Mouse (Mus musculus) intestine, postnatal 0 days (tissue): ENCODE results near the gene Pald1. TPM values are rescaled to one million over a fixed set of nuclear protein-coding genes. Genes with fewer than 3 reads are reported as not detected.

Source experiments
- ATAC-seq: fragments of 200-750 bp; cut with Nextera tagmentation; 2 replicates; pipeline ENCODE4 v1.8.0; 2017; ENCODE audit warnings: mild to moderate bottlenecking, moderate TSS enrichment, moderate library complexity
- H3K27ac ChIP-seq: fragments of 300-500 bp; sonication (generic); 2 replicates; pipeline ENCODE4 v1.5.1; 2014; ENCODE audit warnings: mild to moderate bottlenecking, low read depth, low read length, moderate library complexity
- H3K27me3 ChIP-seq: fragments of 300-500 bp; sonication (generic); replicated peaks from 2 replicates; pipeline ENCODE4 v1.6.1; 2014; ENCODE audit warnings: low read length, mixed read lengths; ENCODE audit not compliant: control insufficient read depth, insufficient read depth
- H3K36me3 ChIP-seq: fragments of 300-500 bp; sonication (generic); 2 replicates; pipeline ENCODE4 v1.6.1; 2014; ENCODE audit warnings: mild to moderate bottlenecking, moderate library complexity; ENCODE audit not compliant: control insufficient read depth, insufficient read depth
- H3K4me1 ChIP-seq: fragments of 300-500 bp; sonication (generic); replicated peaks from 2 replicates; pipeline ENCODE4 v1.6.1; 2014; ENCODE audit warnings: antibody characterized with exemption, low read length, mixed read lengths; ENCODE audit not compliant: control insufficient read depth, insufficient read depth
- H3K4me2 ChIP-seq: fragments of 300-500 bp; sonication (generic); replicated peaks from 2 replicates; pipeline ENCODE4 v1.6.1; 2014; ENCODE audit warnings: low read depth, mild to moderate bottlenecking, moderate library complexity
- H3K4me3 ChIP-seq: fragments of 300-500 bp; sonication (generic); 2 replicates; pipeline ENCODE4 v1.5.1; 2014; ENCODE audit warnings: low read depth, low read length
- H3K9ac ChIP-seq: fragments of 300-500 bp; sonication (generic); 2 replicates; pipeline ENCODE4 v1.6.1; 2014; ENCODE audit warnings: mild to moderate bottlenecking, low read depth, low read length
- H3K9me3 ChIP-seq: fragments of 300-500 bp; sonication (generic); 2 replicates; pipeline ENCODE4 v1.6.1; 2016; ENCODE audit warnings: mixed run types; ENCODE audit not compliant: control insufficient read depth
- CTCF ChIP-seq: sonication (generic); IDR thresholded peaks from 2 replicates; pipeline ENCODE4 v1.5.1; 2016; ENCODE audit warnings: low read depth, mild to moderate bottlenecking, control low read depth, antibody characterized with exemption, moderate library complexity
- WGBS: fragments of 180-500 bp; shearing (Covaris S2); extraction: QIAGEN DNeasy Blood & Tissue Kit; methylation state at CpG from one replicate; pipeline ENCODE4 v1.1.7; 2014; 5-methylcytosine and 5-hydroxymethylcytosine counted together
- polyA plus RNA-seq: library from polyadenylated mRNA; unstranded; fragments of >200 nt; fragmentation: Nextera tagmentation; extraction: Ambion mirVana; gene quantifications from 2 replicates; pipeline ENCODE4 v1.2.1, GENCODE M21; 2015

Pald1 gene
- polyA plus RNA-seq, 1 experiment from 2014 or later: 4.1 TPM

DNA sequence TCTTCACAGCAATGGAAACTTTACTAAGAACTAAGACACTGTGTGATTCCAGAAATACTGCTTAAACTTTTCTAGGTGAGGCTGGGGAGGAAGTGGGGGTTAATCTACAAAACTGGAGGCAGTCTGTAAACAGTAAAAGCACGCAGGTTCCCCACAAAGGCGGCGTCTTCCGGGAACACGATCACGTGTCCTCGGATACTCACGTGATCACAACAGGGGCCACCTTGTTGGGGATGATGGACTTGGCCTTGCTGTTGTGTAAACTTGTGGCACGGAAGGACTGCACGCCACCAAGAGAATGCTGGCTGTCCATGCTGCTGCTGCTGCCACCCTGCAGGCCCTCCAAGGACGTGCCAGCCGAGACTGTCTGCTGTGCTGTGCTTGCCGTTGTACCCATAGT lies 27.7 kb downstream of the Pald1 start:
- TF ChIP-seq CTCF: no peak
- no peak for ATAC-seq
- Histone ChIP-seq H3K9me3 (no peaks in the 10 kb centered on the region), H3K9ac (no peak overlapping the region), H3K36me3 (no peaks in the 10 kb centered on the region), H3K4me3 (no peak overlapping the region), H3K27me3 (no peaks in the 10 kb centered on the region), H3K4me2 (no peak overlapping the region), H3K27ac (no peak overlapping the region), H3K4me1 (no peaks in the 10 kb centered on the region)
- WGBS: 94% methylated on average over 13 of the region's 13 CpGs

DNA sequence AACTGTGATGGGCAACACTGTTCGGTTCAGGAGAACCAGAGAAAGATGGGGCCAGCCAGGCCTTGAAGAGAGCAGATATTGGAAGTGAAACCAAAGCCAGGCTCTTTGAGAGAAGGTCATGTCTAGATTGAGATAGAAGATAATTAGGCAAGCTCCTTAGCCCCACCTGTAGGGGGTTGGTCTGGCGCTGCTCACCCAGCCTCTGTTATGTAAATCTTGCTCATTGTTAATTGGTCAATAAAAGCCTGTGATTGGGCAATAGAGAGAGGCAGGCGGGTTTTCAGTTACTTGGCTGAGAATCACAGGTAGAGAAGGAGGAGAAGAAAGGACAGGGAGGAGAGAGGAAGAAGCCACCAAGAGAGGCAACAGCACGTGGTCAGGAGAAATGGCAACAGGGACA lies 32.1 kb downstream of the Pald1 start:
- Histone ChIP-seq H3K4me2 (no peak overlapping the region), H3K36me3 (peaks cover 8% of the 10 kb centered on the region; the same call in 1 of the 2 replicates), H3K9ac (no peak overlapping the region), H3K27ac (no peak overlapping the region), H3K4me3 (no peak overlapping the region), H3K9me3 (no peaks in the 10 kb centered on the region), H3K4me1 (no peaks in the 10 kb centered on the region; the same call in 1 of the 2 replicates), H3K27me3 (no peaks in the 10 kb centered on the region)
- no peak for ATAC-seq
- TF ChIP-seq CTCF: no peak
- 74% methylated on average over 4 of the region's 4 CpGs for WGBS

DNA sequence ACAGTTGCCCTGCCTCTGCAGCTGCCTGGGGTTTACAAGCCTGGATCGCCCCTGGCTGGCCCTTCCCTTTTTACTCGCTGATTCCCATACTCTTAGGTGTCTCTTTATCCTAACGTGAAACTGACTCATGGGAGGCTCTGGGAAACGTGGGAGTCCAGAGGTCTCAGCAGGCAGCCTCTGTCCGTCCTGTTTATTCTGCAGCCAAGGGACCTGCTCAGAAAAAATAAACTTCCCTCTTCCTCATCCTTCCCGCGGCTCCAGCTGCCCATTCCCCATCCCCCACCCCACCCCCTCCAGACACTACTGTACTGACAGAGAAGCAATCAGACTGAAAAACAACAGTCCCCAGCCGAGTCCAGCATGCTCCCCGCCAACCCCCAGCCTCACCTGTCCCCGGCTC lies 37.0 kb downstream of the Pald1 start:
- Histone ChIP-seq H3K9me3 (no peaks in the 10 kb centered on the region), H3K27ac (no peak overlapping the region), H3K4me2 (no peak overlapping the region), H3K36me3 (peaks cover 8% of the 10 kb centered on the region; the same call in 1 of the 2 replicates), H3K27me3 (no peaks in the 10 kb centered on the region), H3K4me1 (no peaks in the 10 kb centered on the region; the same call in 1 of the 2 replicates), H3K9ac (no peak overlapping the region), H3K4me3 (no peak overlapping the region)
- WGBS: 16% methylated on average over 10 of the region's 10 CpGs
- no peak for ATAC-seq
- no peak for TF ChIP-seq CTCF

DNA sequence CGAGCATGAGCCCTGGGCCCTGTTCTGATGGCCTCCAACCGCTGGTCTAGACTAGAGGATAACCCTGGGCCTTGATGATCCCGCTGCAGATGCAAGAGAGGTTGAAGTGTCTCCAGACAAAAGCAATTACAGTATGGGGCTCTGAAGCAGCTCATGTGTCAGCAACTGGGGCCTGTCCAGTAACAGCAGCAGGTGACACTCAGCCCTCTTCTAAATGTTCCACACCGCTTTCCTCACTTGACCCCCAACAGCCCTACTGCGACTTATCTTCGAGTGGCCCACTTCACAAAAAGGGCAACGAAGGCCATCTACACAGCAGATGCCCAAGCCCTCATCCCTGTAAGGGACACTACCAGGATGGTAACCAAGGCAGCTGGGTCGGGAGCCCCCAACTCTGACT lies 38.2 kb downstream of the Pald1 start:
- H3K4me3 ChIP-seq: no peak overlapping the region
- 80% methylated on average over 8 of the region's 8 CpGs for WGBS
- no peak for ATAC-seq

DNA sequence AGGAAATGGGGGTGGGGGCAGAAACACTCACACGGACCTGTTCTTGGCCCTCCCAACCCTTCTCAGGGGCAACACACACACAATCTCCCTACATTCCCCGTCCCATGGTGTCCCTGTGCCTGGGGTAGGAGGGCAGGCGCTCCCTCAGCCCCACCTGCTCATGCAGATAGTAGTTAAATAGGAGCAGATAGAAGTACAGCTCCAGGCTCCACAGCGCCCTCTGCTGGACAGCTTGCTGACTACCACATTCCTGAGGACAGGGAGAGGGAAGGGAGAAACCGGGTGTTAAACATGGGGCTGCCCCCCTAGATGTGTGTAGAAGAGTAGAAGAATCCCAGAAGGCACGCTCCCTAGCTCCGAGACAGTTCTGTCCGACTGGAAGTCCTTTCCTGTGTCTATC lies 39.4 kb downstream of the Pald1 start:
- 66% methylated on average over 8 of the region's 8 CpGs for WGBS
- H3K4me1 ChIP-seq: no peaks in the 10 kb centered on the region; the same call in 1 of the 2 replicates
- no peak for ATAC-seq

More for the DNA sequence above, 38.2 kb downstream of the Pald1 start:
- Histone ChIP-seq H3K27me3 (no peaks in the 10 kb centered on the region), H3K27ac (no peak overlapping the region), H3K4me2 (no peak overlapping the region), H3K9me3 (no peaks in the 10 kb centered on the region), H3K9ac (no peak overlapping the region), H3K4me1 (no peaks in the 10 kb centered on the region; the same call in 1 of the 2 replicates), H3K36me3 (peaks cover 8% of the 10 kb centered on the region; the same call in 1 of the 2 replicates)
- no peak for TF ChIP-seq CTCF

DNA sequence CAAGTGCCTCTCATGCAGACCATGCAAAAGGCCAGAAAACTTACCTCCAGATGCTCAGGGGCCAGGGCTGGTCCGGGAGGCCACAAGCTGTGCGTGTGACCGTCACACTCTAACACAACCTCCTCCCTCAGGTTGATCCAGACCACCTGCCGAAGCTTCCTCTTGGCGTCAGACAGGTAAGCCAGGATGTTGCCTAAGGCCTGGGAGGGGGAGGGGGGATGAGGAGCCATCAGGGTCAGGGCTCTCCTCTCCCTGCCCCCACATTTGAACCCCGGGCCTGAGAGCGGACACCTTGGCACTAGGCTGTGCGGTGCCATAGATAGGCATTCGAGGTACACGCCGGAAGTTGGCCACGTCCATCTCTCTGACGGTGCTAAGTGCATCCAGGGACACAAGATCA lies 40.6 kb downstream of the Pald1 start:
- no peak overlapping the region for H3K27ac ChIP-seq
- WGBS: 88% methylated on average over 13 of the region's 13 CpGs
- H3K4me3 ChIP-seq: no peak overlapping the region
- H3K9me3 ChIP-seq: no peaks in the 10 kb centered on the region
- H3K36me3 ChIP-seq: no peaks in the 10 kb centered on the region
- ATAC-seq: no peak
- H3K27me3 ChIP-seq: no peaks in the 10 kb centered on the region
- H3K4me2 ChIP-seq: no peak overlapping the region
- H3K9ac ChIP-seq: no peak overlapping the region
- no peaks in the 10 kb centered on the region; the same call in 1 of the 2 replicates for H3K4me1 ChIP-seq
- no peak for TF ChIP-seq CTCF

More for the DNA sequence above, 39.4 kb downstream of the Pald1 start:
- Histone ChIP-seq H3K36me3 (no peaks in the 10 kb centered on the region), H3K27ac (no peak overlapping the region), H3K9ac (no peak overlapping the region), H3K4me2 (no peak overlapping the region), H3K4me3 (no peak overlapping the region), H3K27me3 (no peaks in the 10 kb centered on the region), H3K9me3 (no peaks in the 10 kb centered on the region)
- TF ChIP-seq CTCF: peak; percentile 90

DNA sequence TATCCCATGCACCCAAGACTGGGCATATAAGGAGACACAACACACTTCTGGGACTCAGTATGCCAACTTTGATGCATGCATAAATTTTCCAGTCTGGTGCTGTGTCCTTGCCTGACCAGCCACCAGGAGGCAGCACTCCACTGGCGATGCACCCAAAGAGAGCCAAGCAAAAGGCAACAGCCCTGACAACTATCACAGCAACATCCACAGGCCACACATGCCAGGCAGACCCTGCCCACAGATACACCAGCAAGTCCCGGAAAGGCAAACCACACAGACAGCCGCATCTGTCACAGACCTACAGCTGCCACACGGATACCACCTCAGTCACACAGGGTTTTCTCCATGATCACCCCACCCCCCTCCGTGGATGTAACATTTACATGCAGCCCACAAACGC lies 41.8 kb downstream of the Pald1 start:
- peak; percentile 97 for TF ChIP-seq CTCF
- Histone ChIP-seq H3K9ac (no peak overlapping the region), H3K9me3 (no peaks in the 10 kb centered on the region), H3K27me3 (no peaks in the 10 kb centered on the region), H3K4me1 (no peaks in the 10 kb centered on the region), H3K4me3 (no peak overlapping the region), H3K27ac (no peak overlapping the region), H3K4me2 (no peak overlapping the region), H3K36me3 (no peaks in the 10 kb centered on the region; the same call in 1 of the 2 replicates)
- WGBS: 68% methylated on average over 6 of the region's 6 CpGs
- no peak for ATAC-seq
